Comparison of ENCODE assay signal across 30 mouse cellular contexts in genomic region chr12:25157238-25157637, GRCm38 (mm10).
DNase-seq lines count a peak whose midpoint lies in the region; ATAC-seq lines count a peak whose summit lies in the region.
"Had no signal": no experiment of that assay in that cellular context is flagged by ENCODE, and none has a peak within 500 bp of the region (broad histone marks: within the 10 kb centered on the region; RNA-seq: fewer than 3 reads in every experiment).

No protein-coding gene starts in this region.

- H3K9me3 ChIP-seq in hindbrain, embryonic 10.5 days: no peaks in the 10 kb centered on the region
- no peaks in the 10 kb centered on the region for H3K9me3 ChIP-seq in hindbrain, embryonic 14.5 days (ENCODE audit: control insufficient read depth, low read length)
- H3K9me3 ChIP-seq in embryonic facial prominence, embryonic 10.5 days: no peaks in the 10 kb centered on the region
- H3K9me3 ChIP-seq: embryonic facial prominence, embryonic 15.5 days; heart, embryonic 12.5 days; liver, embryonic 12.5 days had no signal

- DNase-seq in hindbrain, embryonic 10.5 days (ENCODE audit: low spot score): no peak
- no peak for DNase-seq in hindbrain, embryonic 14.5 days (ENCODE audit: low spot score)
- DNase-seq in embryonic facial prominence, embryonic 10.5 days (ENCODE audit: low spot score): no peak
- DNase-seq in right cerebral cortex, postnatal 36 days (ENCODE audit: low spot score in 2 of 2): no peak
- DNase-seq in layer of hippocampus, adult 8-10 months (ENCODE audit: low spot score in 2 of 2): no peak
- DNase-seq in cerebellum, adult 11-12 months: no peak
- DNase-seq: adrenal gland, adult 2 months; adrenal gland, postnatal 36 days; cerebellum, adult 9-10 months; gastrocnemius, postnatal 14 days; heart, adult 11 months; heart, postnatal 4 days; kidney, adult 18-20 months; kidney, postnatal 36 days; liver, postnatal 0 days; lung, postnatal 4 days; midbrain, embryonic 14.5 days; right cerebral cortex, postnatal 25 days; spleen, adult 18-20 months; thymus, postnatal 14 days had no signal

- no peak overlapping the region for H3K9ac ChIP-seq in hindbrain, embryonic 14.5 days
- H3K9ac ChIP-seq: embryonic facial prominence, embryonic 15.5 days; heart, embryonic 12.5 days; liver, embryonic 12.5 days; liver, postnatal 0 days had no signal

- 0 out of 2 replicates have a peak overlapping the region, but pooled peaks have one; percentile 54 for H3K27ac ChIP-seq in hindbrain, embryonic 10.5 days
- H3K27ac ChIP-seq in hindbrain, embryonic 14.5 days: no peak overlapping the region
- H3K27ac ChIP-seq in embryonic facial prominence, embryonic 10.5 days (replicated peaks): 0 out of 2 replicates have a peak overlapping the region, but pooled peaks have one; percentile 24
- H3K27ac ChIP-seq: embryonic facial prominence, embryonic 15.5 days; layer of hippocampus, adult 2 months; liver, embryonic 12.5 days had no signal

- no peaks in the 10 kb centered on the region for H3K36me3 ChIP-seq in hindbrain, embryonic 10.5 days
- H3K36me3 ChIP-seq in hindbrain, embryonic 14.5 days (replicated peaks; ENCODE audit: control insufficient read depth, insufficient read depth): no peaks in the 10 kb centered on the region
- H3K36me3 ChIP-seq in embryonic facial prominence, embryonic 10.5 days (replicated peaks): no peaks in the 10 kb centered on the region
- H3K36me3 ChIP-seq: embryonic facial prominence, embryonic 15.5 days; heart, embryonic 12.5 days; liver, embryonic 12.5 days had no signal

- H3K4me3 ChIP-seq in hindbrain, embryonic 10.5 days: no peak overlapping the region
- no peak overlapping the region for H3K4me3 ChIP-seq in hindbrain, embryonic 14.5 days (replicated peaks; ENCODE audit: low read length)
- H3K4me3 ChIP-seq in embryonic facial prominence, embryonic 10.5 days: no peak overlapping the region
- H3K4me3 ChIP-seq: embryonic facial prominence, embryonic 15.5 days; heart, embryonic 12.5 days; layer of hippocampus, adult 2 months; liver, embryonic 12.5 days had no signal

- no peak for ATAC-seq in hindbrain, embryonic 14.5 days (ENCODE audit: low FRiP score)
- ATAC-seq in megakaryocyte progenitor cell, adult 5-6 weeks (replicated peaks; ENCODE audit: poor library complexity): peak; percentile 90
- ATAC-seq: activated CD4-positive, CD25-positive, alpha-beta regulatory T cell, adult 4 months; CD4-positive, CD25-positive, alpha-beta regulatory T cell, adult 4 months; forebrain, embryonic 14.5 days; hindbrain, embryonic 16.5 days; liver, embryonic 12.5 days; liver, postnatal 0 days; lung, postnatal 0 days had no signal

- H3K4me2 ChIP-seq in hindbrain, embryonic 14.5 days (replicated peaks): no peak overlapping the region
- H3K4me2 ChIP-seq: embryonic facial prominence, embryonic 15.5 days; heart, embryonic 12.5 days; liver, embryonic 12.5 days had no signal

- H3K27me3 ChIP-seq in hindbrain, embryonic 10.5 days (ENCODE audit: insufficient read depth, poor library complexity, severe bottlenecking): peaks cover 55% of the 10 kb centered on the region
- no peaks in the 10 kb centered on the region for H3K27me3 ChIP-seq in hindbrain, embryonic 14.5 days (ENCODE audit: control insufficient read depth, insufficient read depth, low read length)
- peaks cover 6% of the 10 kb centered on the region; the same call in 1 of the 2 replicates for H3K27me3 ChIP-seq in embryonic facial prominence, embryonic 10.5 days (replicated peaks; ENCODE audit: low read depth, poor library complexity, severe bottlenecking)
- H3K27me3 ChIP-seq: embryonic facial prominence, embryonic 15.5 days; heart, embryonic 12.5 days; liver, embryonic 12.5 days had no signal

- 92% methylated on average over 5 of the region's 5 CpGs for WGBS in hindbrain, embryonic 10.5 days
- WGBS in hindbrain, embryonic 14.5 days: 87% methylated on average over 5 of the region's 5 CpGs
- WGBS in embryonic facial prominence, embryonic 10.5 days: 91% methylated on average over 5 of the region's 5 CpGs

- H3K4me1 ChIP-seq in hindbrain, embryonic 10.5 days (replicated peaks): peaks cover 41% of the 10 kb centered on the region
- H3K4me1 ChIP-seq in hindbrain, embryonic 14.5 days (replicated peaks; ENCODE audit: control insufficient read depth, insufficient read depth, low read length): peaks cover 3% of the 10 kb centered on the region
- peaks cover 35% of the 10 kb centered on the region for H3K4me1 ChIP-seq in embryonic facial prominence, embryonic 10.5 days
- H3K4me1 ChIP-seq: liver, embryonic 12.5 days had no signal
